Mouse (Mus musculus) spleen, embryonic (tissue): ENCODE results near the gene Ltc4s.

Source experiments
- CTCF ChIA-PET: fragments of 350-600 bp; sonication (Branson Sonifier 250); formaldehyde crosslinking; loops from one replicate; lab custom pipeline; 2022; lab: Charles Lee

Gene Ltc4s

GRCm38 (mm10) chr11:50248473-50249171 lies 10.2 kb upstream of the Ltc4s start:
- CTCF ChIA-PET, result interaction anchor here (0.7 kb wide), 1 partner anchor 40 kb away, joined by 11 read pairs; no protein-coding TSS in a partner anchor

- CTCF ChIA-PET, result no interaction called here
Measured at GRCm38 (mm10) chr11:50245269-50245668, 6.9 kb upstream of the Ltc4s start.

- CTCF ChIA-PET, result interaction anchor here (1.3 kb wide), 1 partner anchor 83 kb away, joined by 3 read pairs; no protein-coding TSS in a partner anchor
Measured at GRCm38 (mm10) chr11:50243926-50244325, 5.5 kb upstream of the Ltc4s start.

DNA sequence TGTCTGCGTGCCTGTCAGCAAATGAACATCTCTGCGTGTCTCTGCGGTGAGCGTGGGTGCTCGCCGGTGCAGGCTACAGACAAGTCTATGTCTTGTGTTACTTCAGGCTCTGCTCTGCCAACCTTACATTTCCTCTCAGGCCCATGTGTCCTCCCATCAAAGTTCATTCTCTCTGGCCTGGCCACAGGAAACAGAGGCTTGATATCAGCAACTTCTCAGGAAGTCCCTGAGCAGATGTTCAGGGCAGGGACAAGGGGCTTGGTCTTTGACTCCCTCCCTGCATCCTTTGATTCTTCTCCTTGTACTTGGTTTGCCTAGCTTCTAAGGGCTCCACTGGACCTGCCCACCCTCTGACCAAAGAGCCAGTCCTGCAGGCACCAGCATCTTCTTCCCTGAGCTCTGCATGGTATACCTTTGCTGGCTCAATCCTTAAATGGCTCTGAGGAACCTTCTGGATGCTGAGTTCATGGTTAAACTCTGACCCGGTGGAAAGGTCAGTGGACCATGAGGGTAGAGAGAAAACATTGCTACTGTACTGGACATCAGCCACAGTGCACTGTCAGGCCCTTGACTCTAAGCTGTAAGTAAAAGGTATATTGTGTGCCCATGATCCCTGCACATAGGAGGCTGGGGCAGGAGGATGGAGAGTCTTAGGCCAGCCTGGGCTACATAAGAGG lies 2.0 kb upstream of the Ltc4s start:
- CTCF ChIA-PET, result no interaction called here

GRCm38 (mm10) chr11:50238821-50239791 lies 690 bp upstream of the Ltc4s start:
- CTCF ChIA-PET, result no interaction called here

DNA sequence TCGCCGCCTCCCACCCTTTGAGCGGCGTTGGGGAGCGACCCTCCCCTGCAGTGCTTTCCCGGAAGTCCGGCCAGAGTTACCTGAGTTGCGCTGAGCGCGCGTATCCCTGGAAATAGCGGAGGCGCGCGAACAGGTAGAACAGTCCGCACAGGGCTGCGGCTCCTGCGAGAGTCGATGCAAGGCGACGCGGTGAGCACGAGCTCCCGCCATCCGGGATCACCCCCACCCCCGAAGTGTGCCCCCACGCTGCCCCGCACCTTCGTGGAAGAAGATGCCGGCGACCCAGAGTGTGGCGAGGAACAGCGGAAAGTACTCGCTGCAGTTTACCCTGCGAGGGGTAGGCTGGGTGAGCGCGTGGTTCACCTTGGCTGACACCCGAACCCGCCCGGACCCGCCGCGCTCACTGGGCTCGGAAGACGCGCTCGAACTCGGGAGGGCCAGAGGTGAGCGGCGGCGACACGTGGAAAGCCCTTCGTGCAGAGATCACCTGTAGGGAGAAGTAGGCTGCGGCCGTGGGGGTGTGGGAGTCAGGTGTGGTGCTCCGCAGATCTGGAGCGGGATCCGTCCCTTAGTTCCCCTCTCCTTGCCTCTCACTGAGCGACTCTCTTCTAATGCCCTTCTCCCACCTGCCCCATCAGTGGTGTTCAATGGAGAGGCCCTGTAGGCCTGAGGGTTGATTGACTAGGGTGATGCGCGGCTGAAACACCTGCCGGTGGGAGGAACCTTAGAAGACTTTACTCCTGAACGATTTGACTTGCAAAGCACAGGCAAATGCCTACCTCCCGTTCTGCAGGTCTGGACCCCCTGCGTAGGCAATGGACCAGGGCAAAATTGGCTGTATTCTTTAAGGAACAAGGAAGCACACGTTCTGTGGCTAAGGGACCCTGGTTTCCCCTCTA lies 1.2 kb downstream of the Ltc4s start:
- CTCF ChIA-PET, result no interaction called here

DNA sequence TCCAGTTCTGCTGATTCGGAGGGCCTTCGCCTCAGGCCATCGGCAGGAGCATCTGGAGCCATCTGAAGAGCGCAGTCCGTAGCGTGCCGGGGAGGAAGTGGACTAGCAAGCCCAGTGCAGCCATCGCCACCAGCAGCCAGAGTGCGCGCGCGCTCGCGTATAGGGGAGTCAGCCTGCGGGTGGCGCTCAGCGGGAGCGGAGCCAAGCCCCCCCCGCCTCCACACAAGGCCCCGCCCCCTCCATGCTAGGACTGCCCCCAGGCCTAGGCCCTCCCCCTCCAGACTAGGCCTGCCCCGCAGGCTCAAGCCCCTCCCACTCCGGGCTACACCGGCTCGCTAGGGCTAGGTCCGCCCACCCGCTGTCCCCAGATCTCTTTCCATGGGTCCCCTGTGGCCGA lies 1.9 kb downstream of the Ltc4s start:
- CTCF ChIA-PET, result no interaction called here

DNA sequence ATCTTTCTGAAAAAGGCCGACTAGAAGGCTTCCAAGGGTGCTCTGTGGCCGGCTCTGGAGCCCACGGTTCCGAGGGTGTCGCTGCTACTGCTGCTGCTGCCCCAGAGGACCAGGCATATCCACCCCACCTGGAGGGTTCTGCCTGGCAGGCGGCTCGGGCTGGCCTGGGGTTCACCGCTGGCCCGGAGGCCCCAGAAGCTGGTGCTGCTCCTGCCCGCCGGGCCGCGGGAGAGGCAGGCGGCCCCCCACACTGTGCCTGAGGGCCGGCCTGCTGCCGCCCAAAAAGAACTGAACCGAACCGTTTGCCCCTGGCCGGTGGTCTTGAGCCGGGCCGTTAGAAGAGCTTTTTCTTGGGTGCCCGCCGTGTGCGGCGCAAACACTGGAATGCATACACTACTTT lies 3.8 kb downstream of the Ltc4s start:
- CTCF ChIA-PET, result interaction anchor here (0.5 to 0.6 kb wide), 2 partner anchors 92 to 206 kb away, joined by 3 to 5 read pairs; no protein-coding TSS in a partner anchor

- CTCF ChIA-PET, result interaction anchor here (0.6 kb wide), 1 partner anchor 251 kb away, joined by 8 read pairs; no protein-coding TSS in a partner anchor
Measured at GRCm38 (mm10) chr11:50233993-50234392, 4.4 kb downstream of the Ltc4s start.

GRCm38 (mm10) chr11:50233022-50233421 lies 5.4 kb downstream of the Ltc4s start:
- CTCF ChIA-PET, result no interaction called here

GRCm38 (mm10) chr11:50231411-50231810 lies 7.0 kb downstream of the Ltc4s start:
- CTCF ChIA-PET, result interaction anchor here (0.8 to 2.2 kb wide), 4 partner anchors 11 to 197 kb away, joined by 3 to 9 read pairs (median 6); no protein-coding TSS in a partner anchor

GRCm38 (mm10) chr11:50230481-50231304 lies 7.7 kb downstream of the Ltc4s start:
- CTCF ChIA-PET, result interaction anchor here (0.6 to 2.2 kb wide), 2 partner anchors 19 to 69 kb away, joined by 3 to 8 read pairs; no protein-coding TSS in a partner anchor

DNA sequence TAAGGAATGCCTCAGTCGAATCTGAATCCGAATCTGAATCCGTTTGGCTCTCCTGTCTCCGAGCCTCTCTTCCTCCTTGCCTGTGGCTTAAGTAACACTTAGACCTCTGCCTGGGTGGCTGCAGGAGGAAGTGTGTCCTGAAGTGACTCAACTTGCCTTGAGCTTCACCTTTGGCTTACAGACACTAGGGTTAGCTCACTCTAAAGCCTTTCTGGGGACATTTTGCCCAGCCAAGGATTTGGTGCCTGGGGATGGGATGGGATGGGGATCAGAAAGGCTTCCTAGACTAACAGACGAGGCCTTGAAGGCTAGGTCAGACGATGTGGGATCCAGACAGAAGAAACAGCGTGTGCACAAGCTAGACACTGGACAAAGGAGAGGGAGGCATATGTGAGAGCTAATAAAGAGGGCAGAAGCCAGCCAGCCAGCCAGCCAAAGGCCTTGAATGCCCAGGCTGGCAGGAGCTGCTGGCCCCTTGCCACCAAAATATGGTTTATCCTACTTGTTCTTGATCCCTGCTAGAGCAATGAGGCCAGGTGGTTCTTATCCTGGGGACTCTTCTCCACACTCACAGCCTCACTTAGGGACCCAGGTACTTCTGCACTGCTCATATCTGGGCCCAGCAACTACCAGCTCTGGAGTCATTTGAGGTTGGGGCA lies 9.0 kb downstream of the Ltc4s start:
- CTCF ChIA-PET, result no interaction called here

DNA sequence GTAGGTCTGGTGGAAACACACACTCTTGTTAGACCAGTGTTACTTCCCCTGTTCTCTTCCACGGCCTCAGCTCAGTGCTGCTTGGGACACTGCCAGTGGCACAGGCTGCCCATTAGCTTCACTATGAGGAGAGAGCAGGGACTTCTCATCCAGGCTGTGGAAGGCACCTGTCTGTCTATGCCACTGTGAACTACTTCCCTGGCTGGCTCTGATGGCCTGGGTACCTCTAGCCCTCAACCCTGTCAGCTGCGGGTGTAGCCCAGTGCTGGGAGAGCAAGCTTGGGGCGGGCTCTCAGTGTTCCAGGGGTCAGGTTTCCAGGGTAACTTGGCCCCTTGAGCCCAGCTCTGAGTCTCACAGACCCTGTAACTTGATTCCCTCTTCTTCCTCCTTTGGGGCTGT lies 9.6 kb downstream of the Ltc4s start:
- CTCF ChIA-PET, result interaction anchor here (0.5 kb wide), 1 partner anchor 191 kb away, joined by 3 read pairs; no protein-coding TSS in a partner anchor

- CTCF ChIA-PET, result interaction anchor here (0.8 to 1.5 kb wide), 2 partner anchors 11 to 63 kb away, joined by 4 to 12 read pairs; no protein-coding TSS in a partner anchor
Measured at GRCm38 (mm10) chr11:50227736-50228135, 10.7 kb downstream of the Ltc4s start.

- CTCF ChIA-PET, result interaction anchor here (1.5 kb wide), 1 partner anchor 62 kb away, joined by 4 read pairs; no protein-coding TSS in a partner anchor
Measured at GRCm38 (mm10) chr11:50227226-50227625, 11.2 kb downstream of the Ltc4s start.

GRCm38 (mm10) chr11:50226406-50226805 lies 12.0 kb downstream of the Ltc4s start:
- CTCF ChIA-PET, result interaction anchor here (1.5 kb wide), 1 partner anchor 61 kb away, joined by 4 read pairs; no protein-coding TSS in a partner anchor

- CTCF ChIA-PET, result interaction anchor here (1.3 kb wide), 1 partner anchor 240 kb away, joined by 3 read pairs; no protein-coding TSS in a partner anchor
Measured at GRCm38 (mm10) chr11:50225611-50226378, 12.6 kb downstream of the Ltc4s start.
